Mouse (Mus musculus): ENCODE measurements around the gene Bri3bp.
"Not testable (repeated sequence)": the region's sequence is repeated elsewhere in the genome, so short reads cannot be mapped to it uniquely, and the experiment has no call there.

Bri3bp gene

GRCm38 (mm10) chr5:125487375-125488115 lies 46.2 kb downstream of the Bri3bp start:
- no peak for DNase-seq

GRCm38 (mm10) chr5:125488116-125488455 lies 46.7 kb downstream of the Bri3bp start:
- DNase-seq = no peak

- DNase-seq = not testable (repeated sequence)
Observed at GRCm38 (mm10) chr5:125488953-125489352, 47.6 kb downstream of the Bri3bp start.

- DNase-seq = no peak
Observed at GRCm38 (mm10) chr5:125491107-125491506, 49.7 kb downstream of the Bri3bp start.

GRCm38 (mm10) chr5:125492379-125493092 lies 51.2 kb downstream of the Bri3bp start:
- no peak for DNase-seq

- no peak for DNase-seq
Observed at GRCm38 (mm10) chr5:125493093-125493423, 51.7 kb downstream of the Bri3bp start.

- DNase-seq = no peak
Observed at GRCm38 (mm10) chr5:125495655-125496054, 54.3 kb downstream of the Bri3bp start.

GRCm38 (mm10) chr5:125497821-125498600 lies 56.6 kb downstream of the Bri3bp start:
- DNase-seq = peak in 1 of 2 experiments; percentile 57

GRCm38 (mm10) chr5:125501505-125501904 lies 60.1 kb downstream of the Bri3bp start:
- DNase-seq = no peak

GRCm38 (mm10) chr5:125502186-125502585 lies 60.8 kb downstream of the Bri3bp start:
- DNase-seq = no peak

GRCm38 (mm10) chr5:125503628-125504027 lies 62.3 kb downstream of the Bri3bp start:
- DNase-seq = no peak

GRCm38 (mm10) chr5:125504692-125505091 lies 63.3 kb downstream of the Bri3bp start:
- no peak for DNase-seq

GRCm38 (mm10) chr5:125505968-125506367 lies 64.6 kb downstream of the Bri3bp start:
- DNase-seq = no peak

GRCm38 (mm10) chr5:125507582-125507981 lies 66.2 kb downstream of the Bri3bp start:
- DNase-seq = no peak

- DNase-seq = no peak
Observed at GRCm38 (mm10) chr5:125508006-125508405, 66.6 kb downstream of the Bri3bp start.

- peak in 1 of 2 experiments; percentile 57 for DNase-seq
Observed at GRCm38 (mm10) chr5:125509541-125509940, 68.2 kb downstream of the Bri3bp start.
